In genomic region chr15:99089069-99089468, GRCm38 (mm10) we compare ENCODE assay signal across 9 mouse cellular contexts. TPM values are rescaled to one million over a fixed set of nuclear protein-coding genes. Genes with fewer than 3 reads are reported as not detected.
DNase-seq lines count a peak whose midpoint lies in the region; ATAC-seq and TF ChIP-seq lines count a peak whose summit lies in the region.
"Had no signal": no experiment of that assay in that cellular context is flagged by ENCODE, and none has a peak within 500 bp of the region (broad histone marks: within the 10 kb centered on the region; RNA-seq: fewer than 3 reads in every experiment).

No protein-coding gene starts in this region.

- H3K9me3 ChIP-seq in heart, embryonic 16.5 days (replicated peaks; ENCODE audit: control insufficient read depth, low read length): no peaks in the 10 kb centered on the region
- H3K9me3 ChIP-seq in hindbrain, embryonic 10.5 days: no peaks in the 10 kb centered on the region
- no peaks in the 10 kb centered on the region for H3K9me3 ChIP-seq in liver, postnatal 0 days (ENCODE audit: low read length)

- 0 out of 2 replicates have a peak overlapping the region, but pooled peaks have one; percentile 4 for H3K4me3 ChIP-seq in heart, embryonic 16.5 days (ENCODE audit: low read length)
- H3K4me3 ChIP-seq in hindbrain, embryonic 10.5 days: peak overlapping the region; percentile 43
- H3K4me3 ChIP-seq in liver, postnatal 0 days (ENCODE audit: low read depth, low read length): peak overlapping the region; percentile 8; the same call in 1 of the 2 replicates
- H3K4me3 ChIP-seq in lung, adult 2 months (replicated peaks; ENCODE audit: extremely low read depth, low read depth, low read length): no peak overlapping the region

- peaks cover 87% of the 10 kb centered on the region for H3K27me3 ChIP-seq in heart, embryonic 16.5 days (ENCODE audit: control insufficient read depth, insufficient read depth, low read length)
- H3K27me3 ChIP-seq in hindbrain, embryonic 10.5 days (ENCODE audit: insufficient read depth, poor library complexity, severe bottlenecking): peaks cover 99% of the 10 kb centered on the region
- H3K27me3 ChIP-seq in liver, postnatal 0 days (ENCODE audit: insufficient read depth, low read length): peaks cover 86% of the 10 kb centered on the region

- no peak for TF ChIP-seq POLR2A in lung, adult 2 months (IDR thresholded peaks at IDR 0.05; ENCODE audit: borderline replicate concordance, extremely low read depth, low read depth, low read length)

- TF ChIP-seq EP300 in liver, postnatal 0 days (IDR thresholded peaks at IDR 0.05; ENCODE audit: low read depth): no peak

- WGBS in heart, embryonic 16.5 days: 14% methylated on average over 14 of the region's 14 CpGs
- WGBS in hindbrain, embryonic 10.5 days: 5% methylated on average over 14 of the region's 14 CpGs
- 13% methylated on average over 14 of the region's 14 CpGs for WGBS in liver, postnatal 0 days (ENCODE audit: insufficient replicate concordance)
- WGBS in lung, adult 2 months: 26% methylated on average over 14 of the region's 14 CpGs

- no peak overlapping the region for H3K9ac ChIP-seq in heart, embryonic 16.5 days (ENCODE audit: low read length)
- no peak overlapping the region for H3K9ac ChIP-seq in liver, postnatal 0 days (replicated peaks)

- DNase-seq in heart, adult 18-20 months: no peak
- peak; percentile 73 for DNase-seq in MN1 (ENCODE audit: low spot score)
- no peak for DNase-seq in hindbrain, embryonic 10.5 days (ENCODE audit: low spot score)
- no peak for DNase-seq in liver, postnatal 0 days
- no peak for DNase-seq in lung, adult 2 months

- H3K4me2 ChIP-seq in heart, embryonic 16.5 days (ENCODE audit: low read depth, low read length): peak overlapping the region; percentile 59
- peak overlapping the region; percentile 53 for H3K4me2 ChIP-seq in liver, postnatal 0 days (ENCODE audit: low read depth, low read length)

- TF ChIP-seq CTCF in liver, postnatal 0 days (IDR thresholded peaks at IDR 0.05; ENCODE audit: low read depth): no peak
- TF ChIP-seq CTCF in lung, adult 2 months (IDR thresholded peaks at IDR 0.05; ENCODE audit: insufficient read depth, low read length): no peak

- ATAC-seq in heart, embryonic 16.5 days (replicated peaks; ENCODE audit: extremely low read depth, insufficient read depth, low FRiP score): no peak
- ATAC-seq in liver, postnatal 0 days: no peak
- ATAC-seq in erythroblast, adult 5-6 weeks (replicated peaks; ENCODE audit: low FRiP score, poor library complexity, severe bottlenecking): no peak

- no peak overlapping the region for H3K27ac ChIP-seq in heart, embryonic 16.5 days (ENCODE audit: low read length)
- H3K27ac ChIP-seq in hindbrain, embryonic 10.5 days: peak overlapping the region; percentile 50; the same call in 1 of the 2 replicates
- H3K27ac ChIP-seq in liver, postnatal 0 days (ENCODE audit: low read depth): no peak overlapping the region

- peaks cover 8% of the 10 kb centered on the region for H3K4me1 ChIP-seq in heart, embryonic 16.5 days (ENCODE audit: control insufficient read depth, insufficient read depth, low read length)
- H3K4me1 ChIP-seq in hindbrain, embryonic 10.5 days (replicated peaks): peaks cover 70% of the 10 kb centered on the region
- peaks cover 15% of the 10 kb centered on the region for H3K4me1 ChIP-seq in liver, postnatal 0 days (ENCODE audit: insufficient read depth)
- peaks cover 4% of the 10 kb centered on the region; the same call in 1 of the 2 replicates for H3K4me1 ChIP-seq in lung, adult 2 months (ENCODE audit: control insufficient read depth, insufficient read depth, low read length)

- no peaks in the 10 kb centered on the region for H3K36me3 ChIP-seq in heart, embryonic 16.5 days (ENCODE audit: control insufficient read depth, insufficient read depth)
- peaks cover 3% of the 10 kb centered on the region; the same call in 1 of the 2 replicates for H3K36me3 ChIP-seq in hindbrain, embryonic 10.5 days
- no peaks in the 10 kb centered on the region for H3K36me3 ChIP-seq in liver, postnatal 0 days (replicated peaks; ENCODE audit: insufficient read depth, low read length)

RNA-seq across cellular contexts. Expression of gene C1ql4, which starts 1.5 kb away (rescaled TPM):
- polyA plus RNA-seq in heart, embryonic 16.5 days (2015; fragmentation: Nextera tagmentation; extraction: Ambion mirVana): 0.12 and 0.16 TPM in 2 replicates
- total RNA-seq in heart, adult 18-20 months (2021): not detected
- 0.78 and 8.7 TPM in 2 replicates for polyA plus RNA-seq in hindbrain, embryonic 10.5 days (2016; fragmentation: Nextera tagmentation; extraction: Ambion mirVana)
- 0.12 TPM in 1 of 2 replicates, not detected in the other for polyA plus RNA-seq in liver, postnatal 0 days (2015; fragmentation: Nextera tagmentation; extraction: Ambion mirVana)
- not detected in 2 replicates for total RNA-seq in erythroblast, adult 5-6 weeks (2015; ENCODE audit: low replicate concordance)
- total RNA-seq in erythroblast, adult 5-6 weeks (2017; ENCODE audit: low replicate concordance): not detected in 2 replicates
- polyA plus RNA-seq in lung, adult 2 months (2012; rRNA removed): not detected in 2 replicates
- total RNA-seq: G1E; left cerebral cortex, postnatal 25 days had no signal
- polyA plus RNA-seq: G1E had no signal

RNA-seq across cellular contexts. Expression of gene Dnajc22, which starts 3.9 kb away (rescaled TPM):
- 0.43 and 0.52 TPM in 2 replicates for polyA plus RNA-seq in heart, embryonic 16.5 days (2015; fragmentation: Nextera tagmentation; extraction: Ambion mirVana)
- 1 to 10 TPM in 1 of 2 experiments, under 1 TPM in 1; 0.37 to 1.2 TPM for total RNA-seq in heart, adult 18-20 months (2021)
- 1.9 and 2.2 TPM in 2 replicates for polyA plus RNA-seq in hindbrain, embryonic 10.5 days (2016; fragmentation: Nextera tagmentation; extraction: Ambion mirVana)
- polyA plus RNA-seq in liver, postnatal 0 days (2015; fragmentation: Nextera tagmentation; extraction: Ambion mirVana): 28.2 and 29.6 TPM in 2 replicates
- total RNA-seq in erythroblast, adult 5-6 weeks (2015; ENCODE audit: low replicate concordance): not detected in 2 replicates
- total RNA-seq in erythroblast, adult 5-6 weeks (2017; ENCODE audit: low replicate concordance): not detected in 2 replicates
- 0.23 and 0.53 TPM in 2 replicates for polyA plus RNA-seq in lung, adult 2 months (2012; rRNA removed)
- polyA plus RNA-seq: G1E had no signal

RNA-seq across cellular contexts. Expression of gene Troap, which starts 14.7 kb away (rescaled TPM):
- 27.8 and 29.4 TPM in 2 replicates for polyA plus RNA-seq in heart, embryonic 16.5 days (2015; fragmentation: Nextera tagmentation; extraction: Ambion mirVana)
- total RNA-seq in heart, adult 18-20 months (2021): under 1 TPM in 1 of 2 experiments, not detected in 1; 0.28 TPM
- 41.6 and 46.8 TPM in 2 replicates for polyA plus RNA-seq in hindbrain, embryonic 10.5 days (2016; fragmentation: Nextera tagmentation; extraction: Ambion mirVana)
- polyA plus RNA-seq in liver, postnatal 0 days (2015; fragmentation: Nextera tagmentation; extraction: Ambion mirVana): 5.6 and 6.7 TPM in 2 replicates
- 11.9 and 21.7 TPM in 2 replicates for total RNA-seq in erythroblast, adult 5-6 weeks (2015; ENCODE audit: low replicate concordance)
- 20.4 and 28.1 TPM in 2 replicates for total RNA-seq in erythroblast, adult 5-6 weeks (2017; ENCODE audit: low replicate concordance)
- 0.84 and 1.3 TPM in 2 replicates for polyA plus RNA-seq in lung, adult 2 months (2012; rRNA removed)

RNA-seq across cellular contexts. Expression of gene Prph, which starts 34.1 kb away (rescaled TPM):
- polyA plus RNA-seq in heart, embryonic 16.5 days (2015; fragmentation: Nextera tagmentation; extraction: Ambion mirVana): 1.4 and 2.4 TPM in 2 replicates
- under 1 TPM in 1 of 2 experiments, not detected in 1; 0.15 TPM for total RNA-seq in heart, adult 18-20 months (2021)
- polyA plus RNA-seq in hindbrain, embryonic 10.5 days (2016; fragmentation: Nextera tagmentation; extraction: Ambion mirVana): 9.7 and 14.4 TPM in 2 replicates
- polyA plus RNA-seq in liver, postnatal 0 days (2015; fragmentation: Nextera tagmentation; extraction: Ambion mirVana): 0.53 and 0.85 TPM in 2 replicates
- total RNA-seq in erythroblast, adult 5-6 weeks (2015; ENCODE audit: low replicate concordance): not detected in 2 replicates
- not detected in 2 replicates for total RNA-seq in erythroblast, adult 5-6 weeks (2017; ENCODE audit: low replicate concordance)
- polyA plus RNA-seq in lung, adult 2 months (2012; rRNA removed): 0.71 and 1.0 TPM in 2 replicates
- total RNA-seq: G1E had no signal
- polyA plus RNA-seq: G1E had no signal

RNA-seq across cellular contexts. Expression of gene Spats2, which starts 36.6 kb away (rescaled TPM):
- 25.3 and 25.5 TPM in 2 replicates for polyA plus RNA-seq in heart, embryonic 16.5 days (2015; fragmentation: Nextera tagmentation; extraction: Ambion mirVana)
- total RNA-seq in heart, adult 18-20 months (2021): 1 to 10 TPM; 7.1 to 7.7 TPM
- polyA plus RNA-seq in hindbrain, embryonic 10.5 days (2016; fragmentation: Nextera tagmentation; extraction: Ambion mirVana): 58.4 and 62.6 TPM in 2 replicates
- 4.0 and 4.7 TPM in 2 replicates for polyA plus RNA-seq in liver, postnatal 0 days (2015; fragmentation: Nextera tagmentation; extraction: Ambion mirVana)
- total RNA-seq in erythroblast, adult 5-6 weeks (2015; ENCODE audit: low replicate concordance): not detected in 2 replicates
- 2.6 TPM in 1 of 2 replicates, not detected in the other for total RNA-seq in erythroblast, adult 5-6 weeks (2017; ENCODE audit: low replicate concordance)
- polyA plus RNA-seq in lung, adult 2 months (2012; rRNA removed): 7.1 and 10.6 TPM in 2 replicates
- polyA plus RNA-seq: G1E had no signal
